Comparison of ENCODE assay signal across 27 mouse cellular contexts in the genomic region with DNA sequence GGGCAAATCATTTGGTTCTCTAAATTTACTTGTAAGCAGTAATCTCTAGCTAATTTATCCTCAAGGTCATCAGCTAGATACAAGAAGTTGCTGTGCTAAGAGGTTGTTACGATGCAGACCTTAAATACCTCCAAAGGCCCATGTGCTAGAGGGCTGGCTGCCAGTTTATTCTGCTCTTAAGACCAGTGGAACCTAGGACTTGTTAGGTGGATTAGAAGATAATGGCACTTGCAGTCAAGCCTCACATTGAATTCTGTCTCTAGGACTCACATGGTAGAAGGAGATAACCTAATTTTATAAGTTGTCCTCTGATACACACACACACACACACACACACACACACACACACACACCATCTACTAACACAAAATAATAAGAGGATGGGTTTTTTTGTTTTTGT.
"Had no signal": no experiment of that assay in that cellular context is flagged by ENCODE, and none has a peak within 500 bp of the region (broad histone marks: within the 10 kb centered on the region; RNA-seq: fewer than 3 reads in every experiment).

No protein-coding gene starts in this region.

- ATAC-seq: forebrain, embryonic 13.5 days; forebrain, embryonic 14.5 days; forebrain, embryonic 15.5 days; forebrain, embryonic 16.5 days; forebrain, postnatal 0 days had no signal

- H3K4me3 ChIP-seq: embryonic facial prominence, embryonic 10.5 days; embryonic facial prominence, embryonic 12.5 days; embryonic facial prominence, embryonic 13.5 days; embryonic facial prominence, embryonic 15.5 days; erythroblast, embryonic 14.5 days; forebrain, embryonic 10.5 days; forebrain, embryonic 12.5 days; forebrain, embryonic 13.5 days; forebrain, embryonic 15.5 days; gastrocnemius, adult 2 months; heart, adult 2 months had no signal

- H3K9me3 ChIP-seq: embryonic facial prominence, embryonic 10.5 days; embryonic facial prominence, embryonic 12.5 days; embryonic facial prominence, embryonic 13.5 days; embryonic facial prominence, embryonic 15.5 days; forebrain, embryonic 10.5 days; forebrain, embryonic 12.5 days; forebrain, embryonic 13.5 days; forebrain, embryonic 15.5 days had no signal

- H3K36me3 ChIP-seq: embryonic facial prominence, embryonic 10.5 days; embryonic facial prominence, embryonic 12.5 days; embryonic facial prominence, embryonic 13.5 days; embryonic facial prominence, embryonic 15.5 days; forebrain, embryonic 10.5 days; forebrain, embryonic 12.5 days; forebrain, embryonic 15.5 days had no signal

- H3K27me3 ChIP-seq: embryonic facial prominence, embryonic 12.5 days; embryonic facial prominence, embryonic 13.5 days; embryonic facial prominence, embryonic 15.5 days; forebrain, embryonic 12.5 days; forebrain, embryonic 13.5 days; forebrain, embryonic 15.5 days had no signal

- DNase-seq: cerebellum, adult 9-10 months; cerebellum, adult 9-11 months; cerebellum, postnatal 10 days; cerebellum, postnatal 14 days; cerebellum, postnatal 25 days; cerebellum, postnatal 36 days; embryo, embryonic 11 days; forebrain, postnatal 0 days; gastrocnemius, adult 2 months; gastrocnemius, postnatal 10 days; gastrocnemius, postnatal 14 days; gastrocnemius, postnatal 25 days; gastrocnemius, postnatal 36 days; heart, adult 11 months; heart, adult 18-20 months; heart, adult 2 months had no signal

- H3K4me1 ChIP-seq: embryonic facial prominence, embryonic 10.5 days; embryonic facial prominence, embryonic 12.5 days; embryonic facial prominence, embryonic 13.5 days; embryonic facial prominence, embryonic 15.5 days; forebrain, embryonic 10.5 days; forebrain, embryonic 12.5 days; forebrain, embryonic 13.5 days; forebrain, embryonic 15.5 days had no signal

- H3K9ac ChIP-seq: embryonic facial prominence, embryonic 12.5 days; embryonic facial prominence, embryonic 13.5 days; embryonic facial prominence, embryonic 15.5 days; forebrain, embryonic 12.5 days; forebrain, embryonic 13.5 days; forebrain, embryonic 15.5 days; forebrain, postnatal 0 days had no signal

- H3K27ac ChIP-seq: embryonic facial prominence, embryonic 10.5 days; embryonic facial prominence, embryonic 12.5 days; embryonic facial prominence, embryonic 13.5 days; embryonic facial prominence, embryonic 15.5 days; forebrain, embryonic 10.5 days; forebrain, embryonic 12.5 days; forebrain, embryonic 13.5 days; forebrain, embryonic 15.5 days; gastrocnemius, adult 2 months; heart, adult 2 months had no signal
